Mouse (Mus musculus) spleen, adult 2 months (tissue): ENCODE measurements at regions not wholly inside any gene's neighbourhood (a gene's known extent, or its start where the extent isn't known, plus 50 kb on each side); places are given as distances from the start of the nearest gene placed in this dataset.

Experiments used
- DNase-seq, 2 experiments: peaks; one replicate each; pipeline versions ENCODE4 v3.0.0 to v3.0.0-alpha.2; 2012 to 2021; ENCODE audit warnings: low spot score in 2 of 2, low read depth in 1 of 2
- H3K27ac ChIP-seq: fragments of 200-500 bp; 2 replicates; pipeline ENCODE4 v1.5.1; 2012; ENCODE audit warnings: low read length, inconsistent platforms; ENCODE audit not compliant: insufficient read depth
- H3K27me3 ChIP-seq: fragments of 200-500 bp; 2 replicates; pipeline ENCODE4 v1.6.1; 2012; ENCODE audit warnings: mild to moderate bottlenecking, moderate library complexity, low read length, inconsistent platforms; ENCODE audit not compliant: control insufficient read depth, insufficient read depth
- H3K36me3 ChIP-seq: fragments of 200-500 bp; 2 replicates; pipeline ENCODE4 v1.6.1; 2012; ENCODE audit warnings: mild to moderate bottlenecking, low read length, inconsistent platforms; ENCODE audit not compliant: control insufficient read depth, insufficient read depth
- H3K4me1 ChIP-seq: fragments of 200-500 bp; 2 replicates; pipeline ENCODE4 v1.6.1; 2011; ENCODE audit warnings: inconsistent platforms; ENCODE audit not compliant: control insufficient read depth, insufficient read depth, insufficient read length
- H3K4me3 ChIP-seq: fragments of 200-500 bp; 2 replicates; pipeline ENCODE4 v1.5.1; 2011; ENCODE audit warnings: mild to moderate bottlenecking, inconsistent platforms; ENCODE audit not compliant: insufficient read depth, insufficient read length; ENCODE audit errors: extremely low read depth
- CTCF ChIP-seq: fragments of 200-500 bp; IDR thresholded peaks from 2 replicates; pipeline ENCODE4 v1.5.1; 2011; ENCODE audit warnings: mild to moderate bottlenecking, inconsistent platforms; ENCODE audit not compliant: insufficient read depth, insufficient read length, insufficient replicate concordance; ENCODE audit errors: extremely low read depth
- POLR2A ChIP-seq: fragments of 200-500 bp; IDR thresholded peaks from 2 replicates; pipeline ENCODE4 v1.6.1; 2011; ENCODE audit warnings: low read depth, low read length, inconsistent platforms
- WGBS: fragments of 180-500 bp; shearing (Covaris S2); methylation state at CpG from one replicate; pipeline ENCODE4 v1.1.7; 2018; 5-methylcytosine and 5-hydroxymethylcytosine counted together

DNA sequence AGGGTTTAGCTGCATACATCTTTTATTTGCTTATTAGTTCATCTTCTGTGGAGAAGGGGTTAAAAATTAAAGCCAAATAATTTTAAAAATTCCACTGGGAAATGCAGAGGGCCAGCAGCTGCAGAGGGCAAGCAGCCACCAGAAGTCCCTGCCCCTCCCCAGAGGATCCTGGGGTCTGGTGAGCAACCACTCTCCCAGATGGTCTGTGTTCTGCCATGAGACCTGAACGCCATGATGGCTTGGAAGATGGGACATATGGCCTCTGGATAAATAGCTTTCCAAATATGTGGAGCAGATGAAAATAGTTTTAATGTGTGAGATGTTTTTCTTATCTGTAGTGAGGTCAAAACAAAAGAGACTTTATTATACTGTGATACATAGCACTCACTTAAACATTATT, 326.1 kb upstream of the Gm5148 start:
- 72% methylated on average over 1 of the region's 1 CpGs for WGBS
- Histone ChIP-seq H3K27ac (no peak overlapping the region), H3K4me3 (no peak overlapping the region), H3K4me1 (peaks cover 4% of the 10 kb centered on the region; the same call in 1 of the 2 replicates), H3K27me3 (no peaks in the 10 kb centered on the region), H3K36me3 (no peaks in the 10 kb centered on the region)
- TF ChIP-seq CTCF (no peak), POLR2A (no peak)
- DNase-seq = no peak

GRCm38 (mm10) chr3:38049290-38049689, 325.0 kb upstream of the Gm5148 start:
- H3K4me3 ChIP-seq = no peak overlapping the region
- no peaks in the 10 kb centered on the region for H3K27me3 ChIP-seq
- H3K36me3 ChIP-seq = no peaks in the 10 kb centered on the region
- TF ChIP-seq POLR2A = no peak
- TF ChIP-seq CTCF = no peak
- no peak overlapping the region for H3K27ac ChIP-seq
- no peak for DNase-seq
- peaks cover 5% of the 10 kb centered on the region; the same call in 1 of the 2 replicates for H3K4me1 ChIP-seq
- WGBS = 93% methylated on average over 2 of the region's 2 CpGs

- TF ChIP-seq CTCF (no peak), POLR2A (no peak)
- Histone ChIP-seq H3K4me1 (peaks cover 6% of the 10 kb centered on the region; the same call in 1 of the 2 replicates), H3K36me3 (no peaks in the 10 kb centered on the region), H3K4me3 (no peak overlapping the region), H3K27me3 (no peaks in the 10 kb centered on the region), H3K27ac (no peak overlapping the region)
- no peak for DNase-seq
- 55% methylated on average over 4 of the region's 4 CpGs for WGBS
Measured at GRCm38 (mm10) chr3:38047445-38047844, 323.2 kb upstream of the Gm5148 start.

DNA sequence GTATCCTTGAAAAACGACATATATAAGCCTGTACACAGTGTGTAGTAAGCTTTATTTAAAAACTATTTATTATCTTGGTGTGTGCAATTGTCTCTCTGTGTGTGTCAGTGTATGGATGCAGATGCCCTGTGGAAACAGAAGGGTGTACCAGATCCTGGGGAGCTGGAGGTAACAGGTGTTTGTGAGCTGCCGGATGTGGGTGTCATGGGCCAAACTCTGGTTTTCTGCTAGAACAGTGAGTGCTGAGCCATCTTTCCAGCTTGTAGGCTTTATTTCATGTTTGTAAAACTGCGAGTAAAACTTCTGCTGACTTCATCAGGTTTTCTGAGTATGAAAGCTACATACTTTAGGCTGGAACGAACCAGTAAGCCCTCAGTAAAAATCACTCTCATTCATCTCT, 322.3 kb upstream of the Gm5148 start:
- WGBS = 78% methylated on average over 4 of the region's 4 CpGs
- Histone ChIP-seq H3K36me3 (no peaks in the 10 kb centered on the region), H3K4me1 (peaks cover 6% of the 10 kb centered on the region; the same call in 1 of the 2 replicates), H3K27me3 (no peaks in the 10 kb centered on the region), H3K4me3 (no peak overlapping the region), H3K27ac (no peak overlapping the region)
- TF ChIP-seq POLR2A (no peak), CTCF (no peak)
- no peak for DNase-seq

DNA sequence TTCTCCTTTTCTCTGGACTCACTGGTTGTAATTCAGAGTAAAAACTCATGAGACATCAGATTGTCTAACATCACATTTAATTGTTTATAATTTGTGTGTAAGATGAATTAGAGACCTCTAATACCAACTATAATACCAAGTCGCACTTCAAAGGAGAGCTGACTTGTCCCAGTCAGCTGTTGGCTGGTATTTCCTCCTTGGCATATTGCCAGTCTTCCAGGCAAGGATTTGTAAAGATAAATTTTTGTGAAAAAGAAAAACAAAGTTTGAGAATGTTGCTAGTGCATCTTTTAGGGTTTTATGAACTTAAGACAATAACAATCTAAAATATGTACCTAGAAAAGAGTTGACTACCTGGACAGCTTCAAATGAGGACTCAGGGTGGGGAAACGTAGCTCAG, 321.7 kb upstream of the Gm5148 start:
- Histone ChIP-seq H3K36me3 (no peaks in the 10 kb centered on the region), H3K4me3 (no peak overlapping the region), H3K4me1 (peaks cover 6% of the 10 kb centered on the region; the same call in 1 of the 2 replicates), H3K27me3 (no peaks in the 10 kb centered on the region), H3K27ac (no peak overlapping the region)
- WGBS = 87% methylated on average over 2 of the region's 2 CpGs
- DNase-seq = no peak
- TF ChIP-seq CTCF = no peak
- TF ChIP-seq POLR2A = no peak

GRCm38 (mm10) chr3:38045523-38045922, 321.2 kb upstream of the Gm5148 start:
- TF ChIP-seq CTCF (no peak), POLR2A (no peak)
- 88% methylated on average over 6 of the region's 6 CpGs for WGBS
- Histone ChIP-seq H3K27ac (no peak overlapping the region), H3K36me3 (no peaks in the 10 kb centered on the region), H3K4me3 (no peak overlapping the region), H3K4me1 (peaks cover 6% of the 10 kb centered on the region; the same call in 1 of the 2 replicates), H3K27me3 (no peaks in the 10 kb centered on the region)
- no peak for DNase-seq

DNA sequence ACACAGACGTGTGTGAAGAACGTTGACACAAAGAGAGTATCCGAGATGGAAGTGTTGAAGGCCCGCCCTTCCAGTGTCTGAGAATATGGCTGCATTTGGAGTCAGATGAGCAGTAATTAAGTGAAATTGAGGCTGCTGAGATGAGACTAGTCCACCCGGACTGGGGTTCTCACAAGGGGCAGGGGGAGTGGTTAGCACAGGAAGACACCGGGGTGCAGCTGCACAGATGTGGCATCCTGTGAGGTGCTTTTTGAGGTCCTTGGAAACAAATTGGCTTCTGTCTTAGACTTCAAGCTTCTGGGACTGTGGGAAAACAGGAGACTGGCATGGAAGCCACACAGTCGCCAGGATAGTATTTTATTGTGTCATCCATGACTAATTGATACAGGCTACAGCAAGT, 320.0 kb upstream of the Gm5148 start:
- no peak for DNase-seq
- no peak overlapping the region for H3K4me3 ChIP-seq
- WGBS = 52% methylated on average over 7 of the region's 7 CpGs

More for the DNA sequence above, 320.0 kb upstream of the Gm5148 start:
- no peaks in the 10 kb centered on the region for H3K36me3 ChIP-seq
- peaks cover 6% of the 10 kb centered on the region; the same call in 1 of the 2 replicates for H3K4me1 ChIP-seq
- no peak for TF ChIP-seq CTCF
- no peak overlapping the region for H3K27ac ChIP-seq
- no peaks in the 10 kb centered on the region for H3K27me3 ChIP-seq
